Mouse (Mus musculus): Measurements from ENCODE around the gene Inpp5a.

Gene Inpp5a

DNA sequence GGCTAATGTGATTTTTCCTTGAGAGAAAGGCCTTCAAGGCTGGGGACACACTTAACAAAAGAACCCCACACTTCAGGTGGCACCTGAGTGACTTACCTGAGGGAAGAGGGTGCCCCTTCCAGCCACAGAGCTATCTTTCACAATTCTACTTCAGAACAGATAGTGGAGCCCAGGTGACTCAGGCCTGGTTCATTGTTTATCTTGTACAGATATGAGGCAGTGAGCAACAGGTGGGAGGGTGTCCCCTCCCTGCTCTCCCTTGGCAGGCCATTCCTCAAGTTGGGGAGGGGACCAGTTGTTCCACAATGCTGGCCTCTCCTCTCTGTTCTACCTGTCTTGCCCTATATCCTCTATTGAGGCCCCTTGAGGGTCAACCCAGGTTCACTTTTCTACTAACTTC, 17.5 kb upstream of the Inpp5a start:
- no peak for DNase-seq (ENCODE audit: low spot score)

DNA sequence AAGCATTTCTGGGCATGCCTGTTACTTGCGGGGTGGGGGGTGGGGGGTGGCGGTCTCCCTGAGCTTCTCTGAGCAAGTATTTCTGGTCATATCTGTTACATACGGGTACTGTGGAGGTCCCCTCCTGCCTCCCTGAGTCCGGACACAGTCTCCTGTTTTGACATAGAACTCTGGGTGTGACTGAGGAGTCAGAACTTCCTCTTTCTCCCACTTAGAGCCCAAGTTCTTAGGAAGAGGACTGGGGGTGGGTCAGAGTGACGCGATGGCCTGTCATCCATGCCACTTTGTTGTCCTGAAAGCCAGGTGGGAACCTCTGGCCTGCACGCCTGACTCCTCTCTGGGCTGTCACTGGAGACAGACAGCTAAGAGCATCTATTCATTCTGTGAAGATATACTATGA, 11.5 kb upstream of the Inpp5a start:
- DNase-seq (ENCODE audit: low spot score): no peak

DNA sequence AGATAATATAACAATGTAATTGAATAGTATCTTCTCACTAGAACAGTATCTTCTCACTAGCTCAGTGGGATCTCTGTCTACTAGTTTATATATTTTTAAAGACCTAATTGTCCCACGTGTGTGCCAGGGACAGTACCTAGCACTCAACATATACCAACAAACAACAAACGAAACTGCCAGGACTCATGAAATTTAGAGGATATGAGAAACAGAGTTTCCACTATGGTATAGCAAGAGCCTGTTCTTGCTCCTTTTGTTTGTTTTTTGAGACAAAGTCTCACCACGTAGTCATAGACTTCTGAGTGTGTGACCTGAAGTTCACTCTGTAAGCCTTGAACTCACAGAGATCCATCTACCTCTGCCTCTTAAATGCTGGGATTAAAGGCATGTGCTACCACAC, 10.6 kb upstream of the Inpp5a start:
- no peak for DNase-seq (ENCODE audit: low spot score)

DNA sequence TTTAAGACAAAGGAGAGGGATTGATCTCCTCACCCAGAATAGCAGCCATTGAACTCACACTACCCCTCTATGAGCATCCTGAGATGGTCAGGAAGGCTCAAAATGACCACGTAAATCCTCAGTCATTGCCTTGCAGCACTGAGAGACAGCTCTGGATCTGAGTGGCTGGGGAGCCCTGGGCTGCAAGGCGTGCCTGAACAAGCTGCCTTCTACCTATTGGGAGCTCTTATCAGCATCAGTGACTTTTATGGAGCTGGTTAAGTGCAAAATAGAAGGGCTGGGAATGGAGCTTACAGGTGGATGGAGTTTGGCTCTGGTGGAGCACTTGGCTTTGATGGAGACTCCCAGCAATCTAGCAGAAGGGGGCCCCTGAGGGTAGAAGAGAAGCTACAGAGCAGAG, 9.2 kb upstream of the Inpp5a start:
- DNase-seq (ENCODE audit: low spot score): no peak

DNA sequence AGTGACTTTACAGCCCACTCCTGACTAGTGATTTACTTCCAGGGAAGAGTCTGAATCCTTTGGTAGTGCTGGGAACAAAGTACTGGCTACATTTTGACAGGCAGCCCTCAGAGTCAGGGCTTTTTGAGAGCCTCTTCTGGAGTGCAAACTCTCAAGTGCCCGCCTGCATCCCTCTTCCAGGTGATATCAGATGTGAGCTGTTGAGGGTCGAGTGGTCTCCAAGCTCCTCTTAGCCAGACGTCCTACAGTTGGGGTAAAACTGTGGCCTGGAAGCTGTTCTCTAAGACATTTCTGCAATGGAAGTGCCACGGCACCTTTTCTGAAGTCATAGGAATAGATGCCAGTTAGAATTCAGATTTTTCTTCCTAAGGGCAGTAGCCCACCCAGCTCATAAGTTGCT, 8.7 kb upstream of the Inpp5a start:
- DNase-seq (ENCODE audit: low spot score): no peak

DNA sequence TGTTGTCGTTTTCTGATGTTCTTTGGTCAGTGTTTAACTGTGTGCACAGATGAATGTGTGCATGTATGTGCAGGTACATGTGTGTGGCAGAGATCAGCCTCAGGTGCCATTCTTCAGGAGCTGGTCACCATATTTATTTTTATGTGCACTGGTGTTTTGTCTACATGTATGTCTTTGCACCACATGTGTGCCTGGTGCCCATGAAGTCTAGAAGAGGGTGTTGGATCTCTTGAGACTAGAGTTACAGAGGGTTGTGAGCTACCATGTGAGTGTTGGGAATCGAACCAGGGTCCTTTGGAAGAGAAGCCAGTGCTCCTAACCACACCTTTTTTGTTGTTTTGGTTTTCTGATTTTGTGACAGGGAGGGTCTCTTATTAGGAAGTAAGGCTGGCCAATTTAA, 7.0 kb upstream of the Inpp5a start:
- DNase-seq (ENCODE audit: low spot score): no peak

DNA sequence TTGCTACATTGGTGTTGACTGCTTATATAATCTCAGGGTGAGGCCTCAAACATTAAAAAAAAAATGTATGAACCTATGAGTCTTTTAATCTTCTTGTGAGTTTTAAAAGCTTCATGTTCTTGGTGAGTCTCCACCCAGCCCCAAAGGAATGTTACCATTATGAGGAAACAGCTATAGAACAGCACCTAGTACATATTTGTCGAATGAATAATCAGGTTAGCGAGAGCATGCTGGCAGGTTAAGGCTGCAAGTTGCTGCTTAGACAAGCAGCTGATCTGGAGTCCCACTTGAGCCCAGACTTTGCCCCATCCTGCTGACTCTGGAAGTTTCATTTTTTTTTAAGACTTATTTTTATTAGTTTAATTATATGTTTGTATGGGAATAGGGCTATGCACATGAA, 6.1 kb upstream of the Inpp5a start:
- DNase-seq (ENCODE audit: low spot score): no peak

DNA sequence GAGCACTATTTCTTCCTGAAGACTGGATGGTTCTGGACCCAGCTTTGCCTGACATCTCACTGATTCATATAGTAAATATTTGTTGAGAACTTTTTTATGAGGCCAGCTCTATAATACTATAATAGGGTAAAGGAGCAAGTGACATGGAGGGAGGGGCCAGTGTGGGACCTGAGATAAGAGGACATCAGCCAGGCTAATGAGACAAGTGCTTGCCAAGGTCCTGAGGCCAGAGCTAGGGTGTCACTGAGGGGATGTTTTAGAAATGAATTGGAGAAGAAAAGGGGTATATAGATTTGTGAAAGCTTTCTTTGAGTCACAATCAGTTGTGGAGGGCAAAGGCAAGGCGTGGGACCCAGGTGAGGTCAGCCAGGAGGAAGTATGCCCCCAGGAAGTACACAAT, 4.4 kb upstream of the Inpp5a start:
- no peak for DNase-seq (ENCODE audit: low spot score)

DNA sequence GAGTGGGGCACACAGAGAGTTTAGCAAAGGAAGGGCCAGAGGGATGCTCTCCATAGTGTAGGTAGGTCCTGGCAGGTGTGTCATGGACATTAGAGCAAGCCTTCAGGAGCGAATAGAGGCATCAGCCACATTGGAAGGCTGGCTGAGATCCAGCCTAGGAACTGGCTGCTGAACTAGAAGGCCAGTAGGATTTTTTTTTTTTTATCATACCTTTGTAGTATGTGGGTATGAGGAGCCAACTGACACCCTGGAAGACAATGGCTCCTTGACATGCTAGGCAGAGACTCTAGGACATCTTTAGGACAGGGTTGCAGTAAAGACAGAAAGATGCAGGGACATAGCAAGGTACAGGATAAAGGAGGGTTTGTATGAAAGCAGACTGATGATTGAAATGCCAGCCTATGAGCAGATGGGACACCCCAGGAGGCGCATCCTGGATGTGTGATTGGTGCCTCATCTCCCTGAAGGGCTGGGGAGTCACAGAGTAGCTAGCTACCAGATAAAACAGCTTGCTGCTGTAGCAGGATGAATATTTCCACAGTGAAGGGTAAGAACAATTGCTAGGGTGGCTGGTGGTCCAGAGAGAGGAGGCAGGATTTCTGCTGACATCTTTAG, 3.9 kb upstream of the Inpp5a start:
- no peak for DNase-seq (ENCODE audit: low spot score)

DNA sequence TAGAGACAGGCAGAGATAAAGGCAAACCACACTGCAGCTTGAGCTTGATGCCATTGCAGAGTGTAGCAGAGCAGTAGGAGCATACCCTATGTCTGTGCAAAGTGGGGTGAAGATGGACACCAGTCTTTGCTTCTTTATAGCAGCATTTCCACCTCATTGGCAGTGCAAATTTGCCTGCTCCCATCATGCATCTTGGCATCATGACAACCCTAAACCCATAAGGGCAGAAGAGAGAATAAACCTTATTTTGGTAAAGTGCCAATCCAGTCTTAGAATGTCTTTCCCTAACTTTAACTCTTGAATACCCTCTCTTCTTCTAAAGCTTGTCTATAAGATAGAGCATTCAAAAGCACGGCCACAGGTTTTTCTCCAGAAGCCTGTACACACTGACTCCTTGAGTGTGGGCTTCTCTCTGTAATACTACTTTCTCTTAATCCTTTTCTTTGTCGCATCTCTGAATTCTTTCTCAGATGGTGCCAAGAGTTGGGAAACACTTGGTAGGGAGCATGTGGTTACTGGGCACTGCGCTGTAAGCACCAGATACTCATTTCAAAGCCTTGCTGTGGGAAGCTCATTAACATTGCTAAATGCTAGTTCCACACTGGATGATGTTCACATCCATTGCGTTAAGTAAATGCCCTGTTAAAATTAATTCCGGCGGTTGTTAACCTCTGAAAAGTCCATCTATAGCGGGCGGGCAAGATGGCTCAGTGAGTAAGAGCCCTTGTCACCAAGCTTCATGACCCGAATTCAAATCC, 1.8 kb upstream of the Inpp5a start:
- no peak for DNase-seq (ENCODE audit: low spot score)

DNA sequence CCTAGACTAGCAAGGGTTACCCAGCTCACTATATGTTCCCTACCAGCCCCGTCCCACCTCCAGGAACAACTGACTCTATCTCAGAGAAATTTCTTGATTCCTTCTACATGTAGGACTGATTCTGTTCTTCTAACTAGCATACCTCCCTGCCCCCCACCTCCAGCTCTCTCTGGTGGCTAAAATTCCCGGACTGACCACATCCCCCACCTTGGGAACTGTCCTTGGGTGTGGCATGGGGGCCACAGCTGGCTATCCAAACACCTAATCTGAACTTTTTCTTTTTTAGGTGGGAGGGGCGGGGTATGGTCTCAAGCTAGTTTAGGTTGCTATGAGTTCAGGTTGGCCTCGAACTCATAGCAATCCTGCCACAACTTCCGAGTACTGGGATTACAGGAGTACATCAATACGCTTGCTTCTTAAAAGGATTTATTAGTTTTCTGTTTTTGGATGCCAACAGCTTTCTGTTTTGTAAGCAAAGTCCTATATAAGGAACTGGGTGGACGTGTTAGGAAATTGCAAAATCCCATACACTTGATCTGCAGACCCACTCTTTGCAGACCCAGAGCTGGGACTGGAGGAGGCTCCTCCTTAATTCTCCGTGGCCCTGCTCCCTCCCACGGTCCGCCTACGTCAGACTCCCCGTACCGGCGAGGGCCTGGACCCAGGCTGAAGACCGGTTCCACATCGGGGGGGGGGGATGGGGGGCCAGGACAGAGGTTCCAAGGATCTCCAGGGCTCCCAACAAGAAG, 814 bp upstream of the Inpp5a start:
- DNase-seq (ENCODE audit: low spot score): peak; percentile 32

DNA sequence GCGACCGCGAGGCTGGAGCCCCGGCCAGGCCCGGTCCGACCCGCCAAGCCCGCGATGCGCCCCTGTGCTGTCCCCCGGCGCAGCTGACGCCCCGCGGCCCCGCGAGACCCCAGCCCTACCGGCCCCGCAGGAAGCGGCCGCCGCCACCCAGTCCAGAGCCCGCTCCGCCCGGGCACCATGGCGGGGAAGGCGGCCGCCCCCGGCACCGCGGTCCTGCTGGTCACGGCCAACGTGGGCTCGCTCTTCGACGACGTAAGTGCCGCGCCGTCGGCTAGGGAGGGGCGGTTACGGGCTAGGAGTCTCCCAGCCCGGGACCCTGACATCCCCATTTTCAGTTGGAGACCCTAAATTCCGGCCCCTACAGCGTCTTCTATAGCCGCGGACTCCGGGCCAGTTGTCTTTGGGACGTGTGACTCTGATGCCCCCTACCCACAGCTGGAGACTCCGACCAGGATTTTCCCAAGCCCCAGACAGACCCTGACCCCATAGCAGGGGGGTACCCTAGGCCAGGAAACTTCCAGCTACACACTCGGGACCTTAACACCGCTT, 378 bp downstream of the Inpp5a start:
- no peak for DNase-seq (ENCODE audit: low spot score)

DNA sequence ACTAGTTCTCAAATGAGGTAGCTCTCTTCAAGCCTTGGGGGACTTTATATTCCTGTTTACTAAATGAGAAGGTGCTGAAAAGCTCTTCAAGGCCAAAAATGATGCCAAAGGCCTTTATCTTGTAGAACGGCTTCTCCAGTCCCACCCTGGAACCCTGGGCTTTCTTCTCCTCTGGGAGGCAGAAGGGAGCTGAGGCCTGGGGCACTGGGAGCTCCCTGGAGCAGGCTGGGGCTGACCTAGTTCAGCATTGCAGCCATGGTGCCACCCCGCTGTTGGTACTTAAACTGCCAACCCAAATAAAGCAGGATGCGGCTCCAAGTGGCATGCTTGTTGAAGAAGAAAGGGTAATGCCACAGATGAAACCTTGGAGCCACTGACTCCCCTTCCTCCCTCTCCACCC, 1.5 kb downstream of the Inpp5a start:
- peak; percentile 51 for DNase-seq (ENCODE audit: low spot score)

DNA sequence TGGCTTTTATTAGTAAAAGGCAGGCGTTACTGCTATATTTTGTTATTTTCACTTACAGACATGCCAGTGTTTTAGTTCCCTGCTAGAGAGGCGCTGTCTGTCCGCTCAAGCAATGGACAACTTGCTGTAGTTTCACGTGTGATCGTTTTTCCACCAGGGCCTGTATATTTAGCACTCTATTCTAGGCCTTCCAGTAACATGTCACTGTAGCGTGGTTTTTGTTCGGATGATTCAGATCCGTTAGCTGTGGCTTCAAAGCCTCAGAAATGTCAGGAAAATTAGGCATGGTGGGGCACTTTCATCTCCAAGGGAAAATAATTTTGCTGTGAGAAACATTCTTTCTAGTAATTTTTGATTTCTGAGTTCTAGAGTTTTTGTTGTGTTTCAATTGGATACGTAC, 2.0 kb downstream of the Inpp5a start:
- DNase-seq (ENCODE audit: low spot score): no peak

DNA sequence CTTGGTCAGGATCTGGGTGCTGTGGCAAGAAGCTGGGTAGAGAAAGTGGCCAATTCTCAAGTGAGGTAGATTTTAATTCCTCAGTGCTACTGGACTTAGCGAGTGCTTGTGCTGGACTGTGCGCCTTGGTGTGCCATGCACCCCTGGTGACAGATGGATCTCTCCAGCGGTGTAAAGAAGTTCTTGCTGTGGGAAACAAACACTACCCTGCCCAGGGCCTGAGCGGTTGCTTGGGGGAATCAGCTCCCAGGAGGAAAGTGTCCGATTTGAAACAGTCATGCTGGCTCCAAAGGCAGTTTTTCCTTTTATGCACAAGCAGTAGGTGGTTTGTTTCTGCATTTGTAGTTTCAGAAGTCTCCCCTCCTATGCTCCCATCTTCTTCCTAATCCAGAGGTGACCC, 2.8 kb downstream of the Inpp5a start:
- no peak for DNase-seq (ENCODE audit: low spot score)

DNA sequence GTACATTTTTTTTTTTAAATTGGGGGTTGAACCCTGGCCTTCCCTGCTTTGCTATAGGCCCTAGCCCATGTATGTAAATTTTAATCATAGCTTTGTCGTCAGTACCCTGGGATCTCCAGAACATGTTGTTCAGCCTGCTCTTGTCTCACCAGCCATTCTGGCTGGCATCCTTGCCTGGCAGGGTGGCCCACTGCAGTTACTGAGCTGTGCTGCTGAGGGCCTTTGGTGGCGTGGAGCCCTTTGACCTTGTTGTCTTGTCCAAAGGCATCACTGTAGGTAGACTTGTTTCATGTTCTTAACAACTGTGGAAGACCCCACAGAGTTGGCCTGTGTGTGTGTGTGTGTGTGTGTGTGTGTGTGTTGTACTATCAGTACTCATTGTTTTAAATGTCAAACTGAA, 3.2 kb downstream of the Inpp5a start:
- no peak for DNase-seq (ENCODE audit: low spot score)

DNA sequence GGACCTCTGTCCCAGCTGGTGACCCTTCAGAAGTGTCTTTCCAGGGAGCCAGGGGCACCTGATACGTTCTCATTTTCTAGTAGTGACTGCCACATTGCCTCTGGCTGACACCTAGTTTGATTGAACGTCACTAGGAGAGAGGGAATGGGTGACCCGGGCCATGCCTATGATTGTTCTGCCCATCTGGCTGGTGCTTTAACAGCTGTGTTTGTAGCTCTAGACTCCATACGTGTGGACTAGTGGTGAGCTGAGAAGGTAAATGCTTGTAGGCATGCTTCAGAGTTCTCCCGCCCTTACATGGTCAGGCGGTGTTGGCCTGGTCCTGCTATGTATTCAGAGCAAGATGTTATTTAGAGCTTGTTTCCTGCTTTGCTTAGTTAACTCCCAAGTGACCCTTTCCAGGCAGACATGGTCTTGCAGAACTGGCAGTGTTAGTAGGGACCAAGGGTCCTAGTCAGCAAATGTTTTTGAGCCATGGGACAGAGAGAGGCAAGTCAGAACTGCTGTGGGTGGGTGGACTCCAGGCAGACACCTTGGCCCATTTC, 3.9 kb downstream of the Inpp5a start:
- DNase-seq (ENCODE audit: low spot score): no peak

DNA sequence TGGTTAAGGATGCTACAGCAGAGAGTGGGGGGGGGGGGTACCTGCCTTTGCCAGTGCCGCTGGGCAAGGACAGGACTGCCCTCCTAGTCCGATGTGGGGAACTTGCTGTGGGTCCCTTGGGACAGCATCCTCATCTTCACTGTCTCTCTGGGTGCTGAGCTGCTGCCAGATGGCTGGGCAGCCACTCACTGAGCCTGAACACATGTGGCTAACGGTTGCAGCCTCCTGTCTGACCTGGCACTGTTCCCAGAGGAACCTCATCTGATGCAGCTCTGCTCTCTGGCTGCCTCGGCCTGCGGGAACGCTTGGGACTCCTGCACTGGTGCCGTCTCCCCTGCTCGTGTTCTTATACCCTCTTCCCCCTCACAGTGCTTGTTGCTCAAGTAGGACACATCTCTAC, 8.6 kb downstream of the Inpp5a start:
- DNase-seq (ENCODE audit: low spot score): peak; percentile 48

DNA sequence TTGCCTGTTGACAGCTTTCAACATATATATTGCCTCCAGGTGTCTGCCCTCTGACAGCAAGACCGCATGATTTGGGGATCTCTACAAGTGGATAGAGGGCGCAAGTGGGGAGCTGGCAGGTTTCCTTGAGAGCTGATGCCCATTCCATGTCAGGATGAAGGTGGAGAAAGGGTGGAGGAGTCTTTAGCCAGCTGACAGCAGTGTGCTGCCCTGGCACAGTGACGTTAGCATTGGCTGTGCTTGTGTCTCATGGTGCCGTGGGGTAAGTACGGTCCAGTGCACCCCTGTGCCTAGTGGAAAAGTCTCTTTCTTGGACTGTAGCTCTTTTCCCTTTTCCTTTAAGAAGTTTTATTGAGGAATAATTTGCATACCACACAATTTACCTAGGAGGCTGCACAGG, 9.2 kb downstream of the Inpp5a start:
- no peak for DNase-seq (ENCODE audit: low spot score)

DNA sequence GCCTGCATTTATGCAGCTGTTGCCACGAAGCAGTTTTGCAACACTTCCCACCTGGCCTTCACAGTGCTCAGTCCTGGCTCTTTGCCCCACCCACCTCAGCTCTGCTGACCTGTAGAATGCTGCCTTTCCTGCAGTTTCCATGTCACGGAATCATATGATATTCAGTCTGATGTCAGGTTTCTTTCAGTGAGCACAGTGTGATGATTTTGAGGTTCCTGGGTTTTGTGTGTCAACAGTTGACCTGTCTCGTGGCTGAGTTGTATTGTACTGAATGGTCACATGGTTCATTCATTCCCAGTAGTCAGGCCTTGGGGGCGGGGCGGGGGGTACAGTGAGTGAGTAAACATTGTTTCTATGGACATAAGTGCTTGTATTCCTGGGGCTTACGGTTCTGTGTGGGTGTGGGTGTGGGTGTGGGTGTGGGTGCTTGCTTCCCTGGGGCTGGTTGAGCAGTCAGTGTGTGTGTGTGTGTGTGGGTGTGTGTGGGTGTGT, 9.7 kb downstream of the Inpp5a start:
- DNase-seq (ENCODE audit: low spot score): no peak

DNA sequence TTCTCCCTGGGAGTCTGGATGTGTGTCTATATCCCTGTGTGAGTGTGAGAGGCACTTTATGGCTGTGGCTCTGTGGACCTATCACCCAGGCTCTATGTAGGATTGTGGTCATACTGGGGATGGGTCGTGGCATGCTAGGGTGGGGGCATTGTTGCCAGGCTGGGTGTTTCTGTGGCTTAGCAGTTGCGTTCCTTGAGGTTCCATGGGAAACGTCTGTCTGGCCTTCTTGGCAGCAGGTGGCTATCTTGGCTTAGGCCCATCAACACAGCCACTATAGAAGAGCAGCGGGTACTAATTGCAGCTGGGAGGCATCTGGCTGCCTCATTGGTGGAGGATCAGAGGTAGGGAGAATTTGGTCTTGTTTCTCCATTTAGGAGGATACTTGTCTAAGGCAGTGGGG, 10.7 kb downstream of the Inpp5a start:
- DNase-seq (ENCODE audit: low spot score): no peak

DNA sequence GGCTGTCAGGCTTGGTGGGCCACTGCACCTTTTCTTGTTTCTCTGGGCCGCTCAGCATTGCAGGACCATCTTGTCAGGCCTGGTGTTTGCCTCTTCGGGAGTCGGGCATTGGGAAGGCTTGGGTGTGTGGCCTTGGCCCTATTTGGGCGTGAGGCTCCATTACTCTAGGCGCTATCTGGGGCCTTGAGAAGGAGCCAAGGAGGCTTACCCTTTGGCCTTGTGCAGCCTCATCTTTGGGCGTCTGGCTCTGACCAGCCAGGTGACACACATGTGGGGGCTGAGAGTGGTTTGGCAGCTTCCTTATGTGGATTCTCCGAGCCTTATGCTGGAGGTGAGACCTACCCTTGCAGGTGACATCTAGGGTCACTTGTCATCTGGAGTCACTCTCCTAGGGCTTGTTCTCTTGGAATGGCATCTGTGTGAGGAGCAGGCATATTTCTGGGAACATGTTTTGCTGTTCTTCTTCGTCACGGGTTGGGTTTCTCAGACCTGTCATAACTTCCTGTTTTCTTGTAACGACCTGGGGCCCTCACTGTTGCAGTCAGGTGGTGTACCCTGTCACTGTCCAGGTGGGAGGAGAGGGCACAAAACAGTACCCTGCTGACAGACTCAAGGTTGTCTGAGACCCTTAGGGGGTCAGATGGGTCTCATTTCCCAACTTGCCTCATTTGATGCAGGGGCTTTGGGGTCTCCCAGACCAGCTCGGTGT, 11.2 kb downstream of the Inpp5a start:
- DNase-seq (ENCODE audit: low spot score): no peak
